23 mouse cellular contexts compared by ENCODE assay signal in the genomic region with DNA sequence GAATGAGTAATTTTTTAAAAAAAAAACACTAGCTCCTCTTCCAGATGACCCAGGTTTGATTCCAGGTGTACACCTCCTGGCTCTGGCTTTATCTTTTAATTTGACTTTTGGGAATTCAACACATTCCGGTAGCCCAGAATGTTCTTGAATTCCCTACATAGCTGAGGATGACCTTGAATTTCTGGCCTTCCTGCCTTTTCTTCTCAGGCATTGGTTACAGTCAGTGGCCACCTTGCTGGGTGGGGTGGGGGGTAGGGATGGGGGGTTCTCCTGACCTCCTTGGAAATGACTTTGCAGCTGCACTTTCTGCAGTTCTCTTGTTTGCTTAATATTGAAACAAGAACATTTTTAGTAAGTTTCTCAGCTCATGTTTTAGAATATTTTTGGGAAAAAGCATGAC. TPM values are rescaled to one million over a fixed set of nuclear protein-coding genes. Genes with fewer than 3 reads are reported as not detected.
DNase-seq lines count a peak whose midpoint lies in the region; ATAC-seq lines count a peak whose summit lies in the region.
"Had no signal": no experiment of that assay in that cellular context is flagged by ENCODE, and none has a peak within 500 bp of the region (broad histone marks: within the 10 kb centered on the region; RNA-seq: fewer than 3 reads in every experiment).

No protein-coding gene starts in this region.

- ATAC-seq in midbrain, embryonic 11.5 days (ENCODE audit: low FRiP score) = no peak
- no peak for ATAC-seq in midbrain, embryonic 16.5 days
- ATAC-seq in hindbrain, embryonic 16.5 days = no peak
- ATAC-seq: activated CD4-positive, CD25-positive, alpha-beta regulatory T cell, adult 4 months; forebrain, embryonic 13.5 days; forebrain, embryonic 15.5 days; forebrain, postnatal 0 days; Patski had no signal

- no peak overlapping the region for H3K27ac ChIP-seq in midbrain, embryonic 11.5 days (ENCODE audit: low read depth, low read length)
- no peak overlapping the region for H3K27ac ChIP-seq in midbrain, embryonic 16.5 days (ENCODE audit: low read length)
- no peak overlapping the region for H3K27ac ChIP-seq in hindbrain, embryonic 16.5 days (ENCODE audit: low read depth, low read length)
- H3K27ac ChIP-seq: embryonic facial prominence, embryonic 10.5 days; embryonic facial prominence, embryonic 12.5 days; forebrain, embryonic 13.5 days; forebrain, embryonic 15.5 days had no signal

- no peaks in the 10 kb centered on the region for H3K27me3 ChIP-seq in midbrain, embryonic 11.5 days (ENCODE audit: control insufficient read depth, insufficient read depth, low read length)
- H3K27me3 ChIP-seq in midbrain, embryonic 16.5 days (ENCODE audit: control insufficient read depth, insufficient read depth, low read depth, low read length) = no peaks in the 10 kb centered on the region
- H3K27me3 ChIP-seq in hindbrain, embryonic 16.5 days (replicated peaks; ENCODE audit: control insufficient read depth, insufficient read depth, low read length) = no peaks in the 10 kb centered on the region
- H3K27me3 ChIP-seq: embryonic facial prominence, embryonic 12.5 days; forebrain, embryonic 13.5 days; forebrain, embryonic 15.5 days; Patski had no signal

- no peaks in the 10 kb centered on the region for H3K36me3 ChIP-seq in midbrain, embryonic 11.5 days (ENCODE audit: control insufficient read depth, insufficient read depth, low read length)
- no peaks in the 10 kb centered on the region for H3K36me3 ChIP-seq in midbrain, embryonic 16.5 days (ENCODE audit: control insufficient read depth, insufficient read depth, low read length)
- H3K36me3 ChIP-seq in hindbrain, embryonic 16.5 days (ENCODE audit: control insufficient read depth, insufficient read depth, low read length) = no peaks in the 10 kb centered on the region
- H3K36me3 ChIP-seq: embryonic facial prominence, embryonic 10.5 days; embryonic facial prominence, embryonic 12.5 days; forebrain, embryonic 15.5 days; G1E had no signal

- H3K9me3 ChIP-seq in midbrain, embryonic 11.5 days (ENCODE audit: control insufficient read depth, low read length) = no peaks in the 10 kb centered on the region
- H3K9me3 ChIP-seq in midbrain, embryonic 16.5 days (replicated peaks; ENCODE audit: control insufficient read depth, low read length, poor library complexity, severe bottlenecking) = no peaks in the 10 kb centered on the region
- no peaks in the 10 kb centered on the region for H3K9me3 ChIP-seq in hindbrain, embryonic 16.5 days (ENCODE audit: control insufficient read depth, low read length)
- H3K9me3 ChIP-seq: embryonic facial prominence, embryonic 10.5 days; embryonic facial prominence, embryonic 12.5 days; forebrain, embryonic 13.5 days; forebrain, embryonic 15.5 days; G1E had no signal

- WGBS in midbrain, embryonic 11.5 days = 92% methylated on average over 1 of the region's 1 CpGs
- WGBS in midbrain, embryonic 16.5 days = 86% methylated on average over 1 of the region's 1 CpGs
- WGBS in hindbrain, embryonic 16.5 days = 89% methylated on average over 1 of the region's 1 CpGs

- no peak overlapping the region for H3K4me2 ChIP-seq in midbrain, embryonic 11.5 days
- H3K4me2 ChIP-seq in midbrain, embryonic 16.5 days (ENCODE audit: low read length) = no peak overlapping the region
- H3K4me2 ChIP-seq in hindbrain, embryonic 16.5 days (ENCODE audit: low read length) = no peak overlapping the region
- H3K4me2 ChIP-seq: embryonic facial prominence, embryonic 12.5 days; forebrain, embryonic 13.5 days; forebrain, embryonic 15.5 days had no signal

- H3K4me3 ChIP-seq in midbrain, embryonic 11.5 days (ENCODE audit: low read depth, low read length) = no peak overlapping the region
- H3K4me3 ChIP-seq in midbrain, embryonic 16.5 days (ENCODE audit: low read depth, low read length) = no peak overlapping the region
- no peak overlapping the region for H3K4me3 ChIP-seq in hindbrain, embryonic 16.5 days (ENCODE audit: low read length)
- H3K4me3 ChIP-seq: embryonic facial prominence, embryonic 10.5 days; embryonic facial prominence, embryonic 12.5 days; forebrain, embryonic 13.5 days; forebrain, embryonic 15.5 days had no signal

- no peak overlapping the region for H3K9ac ChIP-seq in midbrain, embryonic 11.5 days (ENCODE audit: low read length)
- H3K9ac ChIP-seq in midbrain, embryonic 16.5 days (ENCODE audit: low read depth, low read length) = no peak overlapping the region
- H3K9ac ChIP-seq in hindbrain, embryonic 16.5 days (ENCODE audit: low read depth, low read length) = no peak overlapping the region
- H3K9ac ChIP-seq: embryonic facial prominence, embryonic 12.5 days; forebrain, embryonic 13.5 days; forebrain, embryonic 15.5 days; forebrain, postnatal 0 days had no signal

- H3K4me1 ChIP-seq in midbrain, embryonic 11.5 days (ENCODE audit: control insufficient read depth, insufficient read depth, low read length) = no peaks in the 10 kb centered on the region
- H3K4me1 ChIP-seq in midbrain, embryonic 16.5 days (ENCODE audit: control insufficient read depth, insufficient read depth, low read length) = no peaks in the 10 kb centered on the region
- H3K4me1 ChIP-seq in hindbrain, embryonic 16.5 days (ENCODE audit: control insufficient read depth, insufficient read depth, low read depth, low read length) = no peaks in the 10 kb centered on the region
- H3K4me1 ChIP-seq: embryonic facial prominence, embryonic 12.5 days had no signal

- peak; percentile 6 for DNase-seq in midbrain, embryonic 11.5 days (ENCODE audit: low spot score, missing footprints)
- DNase-seq in ES-CJ7 (ENCODE audit: low read depth, low spot score) (peak; percentile 83), R1 (ENCODE audit: low read depth, low spot score) (peak; percentile 96)
- no peak for DNase-seq in retina, embryonic 14.5 days (ENCODE audit: low spot score)
- DNase-seq in thymus, postnatal 10 days (ENCODE audit: low spot score in 2 of 2) = no peak
- DNase-seq: adrenal gland, adult 8-10 months; adrenal gland, postnatal 14 days; adrenal gland, postnatal 36 days; cerebellum, adult 11-12 months; cerebellum, adult 2 months; cerebellum, adult 9-10 months; cerebellum, postnatal 10 days; cerebellum, postnatal 25 days; forebrain, postnatal 0 days had no signal

RNA-seq across cellular contexts. Expression of a gene that starts 3.9 kb away (rescaled TPM):
- polyA plus RNA-seq in midbrain, embryonic 11.5 days (2014; fragmentation: Nextera tagmentation; extraction: Ambion mirVana) = 17.1 and 18.9 TPM in 2 replicates
- 20.3 and 20.6 TPM in 2 replicates for polyA plus RNA-seq in midbrain, embryonic 16.5 days (2015; fragmentation: Nextera tagmentation; extraction: Ambion mirVana)
- polyA plus RNA-seq in hindbrain, embryonic 16.5 days (2015; fragmentation: Nextera tagmentation; extraction: Ambion mirVana) = 13.4 and 15.8 TPM in 2 replicates

RNA-seq across cellular contexts. Expression of a gene that starts 7.7 kb away (rescaled TPM):
- polyA plus RNA-seq in midbrain, embryonic 11.5 days (2014; fragmentation: Nextera tagmentation; extraction: Ambion mirVana) = 37.6 and 41.4 TPM in 2 replicates
- polyA plus RNA-seq in midbrain, embryonic 16.5 days (2015; fragmentation: Nextera tagmentation; extraction: Ambion mirVana) = 32.5 and 33.4 TPM in 2 replicates
- 31.1 and 34.8 TPM in 2 replicates for polyA plus RNA-seq in hindbrain, embryonic 16.5 days (2015; fragmentation: Nextera tagmentation; extraction: Ambion mirVana)

RNA-seq across cellular contexts. Expression of a gene that starts 31.8 kb away (rescaled TPM):
- 440 and 468 TPM in 2 replicates for polyA plus RNA-seq in midbrain, embryonic 11.5 days (2014; fragmentation: Nextera tagmentation; extraction: Ambion mirVana)
- 241 and 245 TPM in 2 replicates for polyA plus RNA-seq in midbrain, embryonic 16.5 days (2015; fragmentation: Nextera tagmentation; extraction: Ambion mirVana)
- polyA plus RNA-seq in hindbrain, embryonic 16.5 days (2015; fragmentation: Nextera tagmentation; extraction: Ambion mirVana) = 212 and 239 TPM in 2 replicates

Comparison
In these comparisons a context has a peak if more than half of its experiments do, and no peak if none do; other contexts are left out.
1. DNase-seq: peak in midbrain, embryonic 11.5 days (single experiment), ES-CJ7 (single experiment) and R1 (single experiment); none in retina, embryonic 14.5 days (single experiment) and thymus, postnatal 10 days (0 of 2).